Mouse (Mus musculus) MEL (cell line): ENCODE data around the gene Foxn3. TPM values are rescaled to one million over a fixed set of nuclear protein-coding genes. Genes with fewer than 3 reads are reported as not detected.

Experiments used
- DNase-seq: peaks from one replicate; pipeline ENCODE4 v3.0.0; 2011; ENCODE audit warnings: low read depth, low spot score
- H3K27ac ChIP-seq: 2 replicates; pipeline ENCODE4 v1.5.1; 2012; ENCODE audit warnings: low read depth, mild to moderate bottlenecking, control low read depth, low read length, moderate library complexity; ENCODE audit not compliant: control insufficient read depth
- H3K27me3 ChIP-seq, 2 experiments: fragments of 150-350 bp in 1 of 2; sonication (generic) in 1 of 2; 2 replicates each; pipeline ENCODE4 v1.6.1; 2012; ENCODE audit warnings: low read length in 2 of 2, mild to moderate bottlenecking in 2 of 2, improper control_type of control experiment in 1 of 2, moderate library complexity in 1 of 2; ENCODE audit not compliant: insufficient read depth in 2 of 2, control insufficient read depth in 1 of 2
- H3K36me3 ChIP-seq, 2 experiments: 2 replicates each; pipeline ENCODE4 v1.6.1; 2012 to 2014; ENCODE audit warnings: low read length in 2 of 2, improper control_type of control experiment in 1 of 2, inconsistent platforms in 1 of 2, mild to moderate bottlenecking in 1 of 2; ENCODE audit not compliant: insufficient read depth in 2 of 2, control insufficient read depth in 1 of 2
- H3K4me1 ChIP-seq, 2 experiments: fragments of 150-350 bp in 1 of 2; sonication (generic) in 1 of 2; 2 replicates each; pipeline ENCODE4 v1.6.1; 2012; ENCODE audit warnings: low read length in 2 of 2, improper control_type of control experiment in 1 of 2, mild to moderate bottlenecking in 1 of 2; ENCODE audit not compliant: insufficient read depth in 2 of 2, control insufficient read depth in 1 of 2
- H3K4me3 ChIP-seq, 2 experiments: fragments of 150-350 bp in 1 of 2; sonication (generic) in 1 of 2; 2 replicates each; pipeline ENCODE4 v1.5.1; 2012; ENCODE audit warnings: low read depth in 2 of 2, low read length in 2 of 2, mild to moderate bottlenecking in 2 of 2, moderate library complexity in 2 of 2, control low read depth in 1 of 2, improper control_type of control experiment in 1 of 2; ENCODE audit not compliant: control insufficient read depth in 1 of 2, insufficient read depth in 1 of 2
- H3K79me2 ChIP-seq: 2 replicates; pipeline ENCODE4 v1.6.1; 2012; ENCODE audit warnings: mild to moderate bottlenecking, low read length, moderate library complexity; ENCODE audit not compliant: control insufficient read depth, poor library complexity, insufficient read depth
- H3K9ac ChIP-seq: 2 replicates; pipeline ENCODE4 v1.6.1; 2012; ENCODE audit warnings: low read depth, mild to moderate bottlenecking, control low read depth, low read length, moderate library complexity; ENCODE audit not compliant: control insufficient read depth, poor library complexity, severe bottlenecking
- H3K9me3 ChIP-seq: fragments of 150-350 bp; sonication (generic); replicated peaks from 2 replicates; pipeline ENCODE4 v1.6.1; 2012; ENCODE audit warnings: mild to moderate bottlenecking, low read length, improper control_type of control experiment, moderate library complexity; ENCODE audit not compliant: insufficient read depth
- BHLHE40 ChIP-seq: IDR thresholded peaks from 2 replicates; pipeline ENCODE4 v1.6.1; 2012; ENCODE audit warnings: low read depth, mild to moderate bottlenecking, inconsistent platforms, low read length, improper control_type of control experiment, borderline replicate concordance
- E2F4 ChIP-seq: IDR thresholded peaks from 2 replicates; pipeline ENCODE4 v1.6.1; 2011; ENCODE audit warnings: low read depth, low read length, improper control_type of control experiment, borderline replicate concordance
- ELF1 ChIP-seq: IDR thresholded peaks from 2 replicates; pipeline ENCODE4 v1.6.1; 2014; ENCODE audit warnings: low read depth, mild to moderate bottlenecking, inconsistent platforms, low read length, improper control_type of control experiment, moderate library complexity
- EP300 ChIP-seq, 2 experiments: IDR thresholded peaks; 2 replicates each; pipeline ENCODE4 v1.6.1; 2011; ENCODE audit warnings: improper control_type of control experiment in 2 of 2, low read length in 2 of 2, low read depth in 1 of 2, mild to moderate bottlenecking in 1 of 2
- ETS1 ChIP-seq: IDR thresholded peaks from 2 replicates; pipeline ENCODE4 v1.6.1; 2012; ENCODE audit warnings: low read depth, mild to moderate bottlenecking, inconsistent platforms, low read length, improper control_type of control experiment, moderate library complexity
- GABPA ChIP-seq: IDR thresholded peaks from 2 replicates; pipeline ENCODE4 v1.6.1; 2012; ENCODE audit warnings: low read depth, mild to moderate bottlenecking, inconsistent platforms, low read length, improper control_type of control experiment, moderate library complexity
- GATA1 ChIP-seq: IDR thresholded peaks from 2 replicates; pipeline ENCODE4 v1.6.1; 2011; ENCODE audit warnings: low read depth, low read length, improper control_type of control experiment
- JUND ChIP-seq: IDR thresholded peaks from 2 replicates; pipeline ENCODE4 v1.6.1; 2011; ENCODE audit warnings: low read depth, mild to moderate bottlenecking, improper control_type of control experiment, low read length
- MAFK ChIP-seq: IDR thresholded peaks from 2 replicates; pipeline ENCODE4 v1.6.1; 2011; ENCODE audit warnings: low read depth, mild to moderate bottlenecking, low read length, improper control_type of control experiment, borderline replicate concordance
- MAX ChIP-seq: IDR thresholded peaks from 2 replicates; pipeline ENCODE4 v1.6.1; 2011; ENCODE audit warnings: low read length, improper control_type of control experiment
- MAZ ChIP-seq: IDR thresholded peaks from 2 replicates; pipeline ENCODE4 v1.6.1; 2012; ENCODE audit warnings: low read depth, mild to moderate bottlenecking, inconsistent platforms, low read length, improper control_type of control experiment
- MEF2A ChIP-seq: IDR thresholded peaks from 2 replicates; pipeline ENCODE4 v1.6.1; 2014; ENCODE audit warnings: low read depth, mild to moderate bottlenecking, inconsistent platforms, low read length, improper control_type of control experiment; ENCODE audit not compliant: poor library complexity, insufficient replicate concordance, severe bottlenecking; ENCODE audit errors: extremely low read depth
- MXI1 ChIP-seq: IDR thresholded peaks from 2 replicates; pipeline ENCODE4 v1.6.1; 2011; ENCODE audit warnings: mild to moderate bottlenecking, low read depth, low read length, improper control_type of control experiment
- MYB ChIP-seq: IDR thresholded peaks from 2 replicates; pipeline ENCODE4 v1.6.1; 2011; ENCODE audit warnings: mild to moderate bottlenecking, low read depth, low read length, improper control_type of control experiment
- MYC ChIP-seq: IDR thresholded peaks from 2 replicates; pipeline ENCODE4 v1.6.1; 2011; ENCODE audit warnings: low read depth, mild to moderate bottlenecking, low read length, improper control_type of control experiment, moderate library complexity
- NRF1 ChIP-seq: IDR thresholded peaks from 2 replicates; pipeline ENCODE4 v1.6.1; 2014; ENCODE audit warnings: low read depth, mild to moderate bottlenecking, inconsistent platforms, low read length, improper control_type of control experiment, moderate library complexity; ENCODE audit not compliant: poor library complexity, insufficient read depth, severe bottlenecking
- POLR2AphosphoS5 ChIP-seq: IDR thresholded peaks from 2 replicates; pipeline ENCODE4 v1.6.1; 2012; ENCODE audit warnings: low read depth, borderline replicate concordance, mild to moderate bottlenecking, inconsistent platforms, low read length, moderate library complexity, mixed read lengths
- RCOR1 ChIP-seq: IDR thresholded peaks from 2 replicates; pipeline ENCODE4 v1.6.1; 2012; ENCODE audit warnings: low read depth, mild to moderate bottlenecking, inconsistent platforms, low read length, improper control_type of control experiment
- SIN3A ChIP-seq: IDR thresholded peaks from 2 replicates; pipeline ENCODE4 v1.6.1; 2012; ENCODE audit warnings: low read length, improper control_type of control experiment, inconsistent platforms
- TAL1 ChIP-seq: IDR thresholded peaks from 2 replicates; pipeline ENCODE4 v1.6.1; 2012; ENCODE audit warnings: mild to moderate bottlenecking, inconsistent platforms, low read length, moderate library complexity, mixed read lengths
- TCF12 ChIP-seq: IDR thresholded peaks from 2 replicates; pipeline ENCODE4 v1.6.1; 2014; ENCODE audit warnings: low read depth, mild to moderate bottlenecking, inconsistent platforms, low read length, improper control_type of control experiment, moderate library complexity
- ZKSCAN1 ChIP-seq: IDR thresholded peaks from 2 replicates; pipeline ENCODE4 v1.6.1; 2012; ENCODE audit warnings: low read depth, mild to moderate bottlenecking, inconsistent platforms, low read length, improper control_type of control experiment, moderate library complexity
- ZNF384 ChIP-seq: IDR thresholded peaks from 2 replicates; pipeline ENCODE4 v1.6.1; 2012; ENCODE audit warnings: low read depth, mild to moderate bottlenecking, inconsistent platforms, low read length, improper control_type of control experiment
- polyA plus RNA-seq, 2 experiments: library from polyadenylated mRNA; stranded (reverse) in 1 of 2; unstranded in 1 of 2; fragments of >175 nt in 1 of 2; fragments of >200 nt in 1 of 2; gene quantifications; 2 replicates each; pipeline versions ENCODE4 v1.2.1 to v1.2.4; 2012; ENCODE audit warnings: low replicate concordance in 2 of 2, low read depth in 1 of 2; ENCODE audit not compliant: insufficient read length in 2 of 2, insufficient read depth in 1 of 2, missing spikeins in 1 of 2
- total RNA-seq: library from RNA; depleted of rRNA; stranded (reverse); fragments of 300-350 nt; gene quantifications from 2 replicates; pipeline ENCODE4 v1.2.3, GENCODE M21; 2012

The Foxn3 gene
- total and polyA plus RNA-seq, 3 experiments: 15.5 to 22.8 TPM; not detected in 1

DNA sequence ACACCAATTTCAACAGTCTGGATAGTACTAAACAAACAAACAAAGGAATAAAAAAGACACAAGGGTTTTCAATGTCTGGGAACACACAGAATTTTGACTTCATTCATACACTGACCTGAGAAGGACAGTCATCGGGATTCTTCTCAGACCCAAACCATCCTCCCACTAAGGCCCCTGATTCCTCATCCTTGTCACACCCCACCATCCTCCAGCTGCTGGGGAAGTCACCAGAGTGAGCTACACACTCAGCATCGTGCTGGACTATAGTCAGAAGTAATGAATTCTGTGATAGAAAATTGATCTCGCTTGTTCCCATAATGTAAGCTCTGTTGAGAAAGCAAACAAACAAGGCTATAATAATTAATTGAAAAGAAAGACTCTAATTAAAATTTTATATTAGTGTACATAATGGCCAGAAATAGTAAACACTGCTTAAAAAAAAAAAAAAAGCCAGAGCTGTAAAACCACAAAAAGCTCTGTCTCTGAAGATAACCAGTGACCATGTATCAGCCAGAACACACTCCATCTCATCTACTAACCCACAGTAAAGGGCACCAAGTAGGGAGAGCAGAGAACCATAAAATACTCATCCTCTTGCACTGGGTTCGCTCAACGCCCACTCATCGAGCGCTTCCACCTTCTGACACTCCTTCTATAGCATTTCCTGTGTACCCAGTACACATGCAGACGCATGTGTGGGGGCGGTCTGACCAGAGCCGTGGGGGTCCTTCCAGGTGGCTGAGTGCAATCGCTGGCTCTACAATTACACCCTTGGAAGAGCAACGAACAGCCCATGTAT lies 241.6 kb downstream of the Foxn3 start:
- TF ChIP-seq POLR2AphosphoS5 (no peak), EP300 (IDR thresholded peaks at IDR 0.05; ENCODE audit: low read depth in 1 of 2, low read length in 2 of 2) (peak; percentile 89 to 91), NRF1 (0 out of 2 replicates have a peak, but pooled peaks have one; percentile 6), MAX (0 out of 2 replicates have a peak, but pooled peaks have one; percentile 32), ETS1 (peak; percentile 83), BHLHE40 (peak; percentile 21; the same call in 1 of the 2 replicates), ZNF384 (peak; percentile 99), MYB (no peak), MYC (no peak), JUND (no peak; the same call in 1 of the 2 replicates), MEF2A (peak; percentile 51; the same call in 1 of the 2 replicates), MAFK (peak; percentile 50; the same call in 1 of the 2 replicates), RCOR1 (peak; percentile 80), ELF1 (no peak), GABPA (no peak), SIN3A (peak; percentile 56; the same call in 1 of the 2 replicates), MAZ (peak; percentile 22; the same call in 1 of the 2 replicates), MXI1 (peak; percentile 75; the same call in 1 of the 2 replicates), TCF12 (peak; percentile 94), GATA1 (peak; percentile 92), TAL1 (peak; percentile 80), E2F4 (no peak), ZKSCAN1 (peak; percentile 60; the same call in 1 of the 2 replicates)
- TF ChIP-seq, all 39 proteins: peak for 16
- Histone ChIP-seq H3K27ac (peak overlapping the region; percentile 66), H3K79me2 (no peaks in the 10 kb centered on the region), H3K9me3 (no peaks in the 10 kb centered on the region), H3K36me3 (peaks cover 0 to 20% of the 10 kb centered on the region in 2 experiments; a peak in 2 of 4 replicates), H3K9ac (no peak overlapping the region), H3K27me3 (no peaks in the 10 kb centered on the region), H3K4me1 (peaks cover 9 to 22% of the 10 kb centered on the region in 2 experiments), H3K4me3 (no peak overlapping the region; a peak in 1 of 4 replicates)
- peak; percentile 85 for DNase-seq
